Mouse (Mus musculus): ENCODE data around the gene Nxn. TPM values are rescaled to one million over a fixed set of nuclear protein-coding genes. Genes with fewer than 3 reads are reported as not detected.

Nxn gene
- polyA plus RNA-seq, 1 experiment from 2014 or later, result 58.6 TPM

DNA sequence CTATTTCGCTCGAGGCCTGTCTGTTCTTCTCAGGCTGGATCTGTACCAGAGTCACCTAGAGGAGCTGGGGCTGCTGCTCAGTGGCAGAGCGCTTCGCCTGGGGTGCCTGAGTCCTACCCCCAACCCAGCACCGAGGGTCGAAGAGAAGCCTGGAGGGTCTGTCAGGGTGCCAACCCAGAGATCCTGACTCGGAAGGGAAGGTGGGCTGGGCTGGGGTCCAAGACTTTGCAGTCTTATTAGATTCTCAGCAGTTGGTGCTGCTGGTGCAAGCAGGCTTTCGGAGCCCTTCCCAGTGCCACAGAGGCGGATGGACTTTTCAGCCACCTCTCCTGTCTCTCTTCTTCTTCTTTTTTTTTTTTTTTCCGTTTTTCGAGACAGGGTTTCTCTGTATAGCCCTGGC is 42.8 kb downstream of the Nxn start:
- ATAC-seq (ENCODE audit: low FRiP score), result no peak
- WGBS, result 81% methylated on average over 11 of the region's 11 CpGs
- no peaks in the 10 kb centered on the region for H3K27me3 ChIP-seq
- peaks cover 81% of the 10 kb centered on the region for H3K4me1 ChIP-seq
- H3K4me2 ChIP-seq, result no peak overlapping the region
- H3K9me3 ChIP-seq, result no peaks in the 10 kb centered on the region
- H3K4me3 ChIP-seq (replicated peaks), result no peak overlapping the region
- H3K27ac ChIP-seq, result no peak overlapping the region
- H3K9ac ChIP-seq, result no peak overlapping the region
- no peaks in the 10 kb centered on the region for H3K36me3 ChIP-seq (replicated peaks)

DNA sequence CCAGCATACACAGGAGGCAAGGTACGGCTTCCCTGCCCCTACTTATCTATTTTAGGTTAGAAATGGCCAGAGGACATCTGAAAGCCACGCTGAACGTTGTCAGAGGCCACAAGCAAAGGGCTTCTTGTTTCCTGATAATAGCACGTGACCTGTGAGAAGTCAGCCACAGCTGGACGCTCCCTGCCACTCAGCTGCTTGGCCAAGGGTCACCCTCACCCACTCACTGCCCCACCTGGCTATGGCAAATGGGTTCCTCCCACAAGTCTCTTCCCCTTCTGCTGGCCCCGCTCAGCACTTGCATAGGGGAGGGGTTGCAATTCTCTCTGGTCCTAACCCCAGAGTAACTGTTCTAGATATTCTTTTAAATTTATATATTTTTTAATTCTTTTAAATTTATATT is 43.5 kb downstream of the Nxn start:
- Histone ChIP-seq H3K27ac (no peak overlapping the region), H3K9ac (no peak overlapping the region), H3K4me3 (replicated peaks) (no peak overlapping the region), H3K36me3 (replicated peaks) (no peaks in the 10 kb centered on the region), H3K4me2 (no peak overlapping the region), H3K4me1 (peaks cover 85% of the 10 kb centered on the region), H3K27me3 (no peaks in the 10 kb centered on the region), H3K9me3 (no peaks in the 10 kb centered on the region)
- 87% methylated on average over 6 of the region's 6 CpGs for WGBS
- no peak for ATAC-seq (ENCODE audit: low FRiP score)

DNA sequence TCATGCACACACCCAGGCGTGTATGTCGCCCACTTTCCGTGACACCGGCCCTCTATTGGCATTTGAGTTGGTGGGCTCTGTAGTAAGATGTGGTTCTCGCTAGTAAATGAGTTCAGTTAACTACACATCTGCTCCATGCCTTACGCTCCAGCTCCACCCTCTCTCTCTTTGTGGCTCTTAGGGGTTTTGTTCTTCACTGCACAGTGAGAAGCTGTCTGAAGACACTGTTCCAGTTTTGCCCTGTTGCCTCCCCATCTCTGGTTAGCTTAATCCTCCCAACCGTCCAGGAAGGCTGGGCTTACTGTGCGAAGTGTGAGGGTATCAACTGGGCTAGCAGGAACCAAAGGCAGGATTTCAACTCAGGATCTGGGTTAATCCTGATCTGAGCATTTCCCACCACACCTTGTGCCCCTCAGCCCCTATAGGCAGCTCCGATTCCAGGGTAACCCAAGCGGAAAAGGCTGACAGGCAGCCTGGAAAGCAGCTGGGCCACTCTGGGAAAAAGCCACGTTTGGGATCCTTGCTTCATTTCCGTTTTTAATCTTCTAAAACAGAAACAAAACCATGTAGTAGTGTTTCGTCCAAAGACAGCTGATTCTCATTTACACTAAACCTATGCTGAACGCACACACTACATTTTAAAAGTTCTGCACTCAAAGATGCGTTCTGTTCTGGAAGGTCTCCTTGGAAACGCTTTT is 45.9 kb downstream of the Nxn start:
- Histone ChIP-seq H3K9ac (no peak overlapping the region), H3K4me3 (replicated peaks) (no peak overlapping the region), H3K27me3 (no peaks in the 10 kb centered on the region), H3K27ac (peak overlapping the region; percentile 39; the same call in 1 of the 2 replicates), H3K4me2 (no peak overlapping the region), H3K9me3 (no peaks in the 10 kb centered on the region), H3K36me3 (replicated peaks) (no peaks in the 10 kb centered on the region), H3K4me1 (peaks cover 79% of the 10 kb centered on the region)
- ATAC-seq (ENCODE audit: low FRiP score), result 0 out of 2 replicates have a peak, but pooled peaks have one; percentile 12
- WGBS, result 46% methylated on average over 16 of the region's 16 CpGs

DNA sequence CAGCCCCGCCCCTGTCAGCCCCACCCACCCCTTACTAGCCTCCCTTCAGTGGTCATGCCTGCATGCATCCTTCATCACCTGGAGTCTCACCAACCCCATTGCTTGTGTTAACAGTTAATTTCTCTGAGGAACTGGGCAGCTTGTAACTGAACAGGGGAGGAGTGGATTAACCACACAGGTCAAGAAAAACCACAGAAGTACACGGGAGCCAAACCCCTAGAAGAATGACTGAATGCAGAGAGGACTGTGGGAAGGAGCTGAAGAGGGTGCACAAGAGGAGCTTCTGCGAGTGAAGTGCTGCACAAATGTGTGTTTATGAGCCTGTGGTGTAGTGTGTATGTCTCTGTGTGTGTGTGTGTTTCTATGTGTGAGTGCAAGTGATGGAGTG is 47.3 kb downstream of the Nxn start:
- no peak for ATAC-seq (ENCODE audit: low FRiP score)
- no peak overlapping the region for H3K9ac ChIP-seq
- no peak overlapping the region for H3K4me2 ChIP-seq
- H3K4me3 ChIP-seq (replicated peaks), result no peak overlapping the region
- H3K4me1 ChIP-seq, result peaks cover 71% of the 10 kb centered on the region
- H3K36me3 ChIP-seq (replicated peaks), result no peaks in the 10 kb centered on the region
- 11% methylated on average over 3 of the region's 3 CpGs for WGBS
- peak overlapping the region; percentile 60 for H3K27ac ChIP-seq
- no peaks in the 10 kb centered on the region for H3K27me3 ChIP-seq
- no peaks in the 10 kb centered on the region for H3K9me3 ChIP-seq

DNA sequence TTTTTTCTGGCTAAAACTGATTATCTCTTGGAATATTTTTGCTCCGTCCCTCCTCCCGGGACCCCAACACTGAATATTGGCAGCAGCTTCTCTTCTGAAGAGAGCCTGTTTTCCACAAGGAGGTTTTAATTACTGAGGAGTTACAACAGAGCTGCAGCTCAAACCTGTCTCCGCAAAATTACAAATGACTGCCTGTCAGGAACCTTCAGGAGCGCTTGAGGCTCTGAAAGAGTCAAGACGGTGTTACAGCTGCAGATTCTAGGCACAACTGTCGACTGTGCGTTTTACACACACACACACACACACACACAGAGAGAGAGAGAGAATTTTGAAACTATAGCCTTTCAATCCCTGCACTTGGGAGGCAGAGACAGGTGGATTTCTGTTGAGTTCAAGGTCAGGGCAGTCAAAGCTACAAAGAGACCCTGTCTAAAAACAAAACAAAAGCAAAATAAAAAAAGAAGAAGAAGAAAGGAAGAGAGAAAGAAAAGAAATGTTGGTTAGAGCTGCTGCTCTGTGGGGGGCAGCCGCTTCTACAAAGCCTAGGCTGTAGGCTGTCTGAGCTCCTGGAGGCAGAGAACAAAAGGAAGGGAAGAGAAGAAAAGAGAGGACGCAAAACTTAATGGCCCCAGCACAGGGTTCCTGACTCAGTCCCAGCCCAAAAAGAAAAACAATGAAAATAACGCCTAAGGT is 47.9 kb downstream of the Nxn start:
- H3K27ac ChIP-seq, result peak overlapping the region; percentile 60
- no peaks in the 10 kb centered on the region for H3K36me3 ChIP-seq (replicated peaks)
- H3K4me2 ChIP-seq, result no peak overlapping the region; the same call in 1 of the 2 replicates
- no peaks in the 10 kb centered on the region for H3K9me3 ChIP-seq
- 9% methylated on average over 10 of the region's 10 CpGs for WGBS
- no peak for ATAC-seq (ENCODE audit: low FRiP score)
- no peak overlapping the region for H3K9ac ChIP-seq
- no peak overlapping the region for H3K4me3 ChIP-seq (replicated peaks)
- no peaks in the 10 kb centered on the region for H3K27me3 ChIP-seq
- H3K4me1 ChIP-seq, result peaks cover 71% of the 10 kb centered on the region

DNA sequence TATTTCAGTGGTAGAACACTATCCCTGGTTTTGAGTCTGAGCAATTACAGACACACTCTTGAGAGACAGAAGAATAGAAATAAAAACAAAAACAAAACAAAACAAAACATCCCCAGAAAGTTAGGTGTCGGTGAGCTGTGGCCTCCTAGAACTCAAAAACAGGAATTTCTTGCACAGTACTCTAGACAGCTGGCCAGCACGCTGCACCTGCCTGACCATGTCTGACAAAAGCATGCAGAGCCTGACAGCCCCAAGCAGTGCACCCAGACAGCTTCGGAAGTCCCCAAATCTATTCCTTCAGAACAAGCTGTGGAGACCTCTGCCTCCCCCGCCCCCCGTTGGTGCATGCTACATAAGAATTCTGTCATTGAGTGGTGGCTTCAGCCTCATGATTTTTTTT is 49.1 kb downstream of the Nxn start:
- Histone ChIP-seq H3K27me3 (no peaks in the 10 kb centered on the region), H3K4me1 (peaks cover 59% of the 10 kb centered on the region), H3K9me3 (no peaks in the 10 kb centered on the region), H3K27ac (peak overlapping the region; percentile 60; the same call in 1 of the 2 replicates), H3K36me3 (replicated peaks) (no peaks in the 10 kb centered on the region), H3K9ac (peak overlapping the region; percentile 36; the same call in 1 of the 2 replicates), H3K4me3 (replicated peaks) (no peak overlapping the region), H3K4me2 (no peak overlapping the region)
- WGBS, result 66% methylated on average over 5 of the region's 5 CpGs
- no peak for ATAC-seq (ENCODE audit: low FRiP score)

DNA sequence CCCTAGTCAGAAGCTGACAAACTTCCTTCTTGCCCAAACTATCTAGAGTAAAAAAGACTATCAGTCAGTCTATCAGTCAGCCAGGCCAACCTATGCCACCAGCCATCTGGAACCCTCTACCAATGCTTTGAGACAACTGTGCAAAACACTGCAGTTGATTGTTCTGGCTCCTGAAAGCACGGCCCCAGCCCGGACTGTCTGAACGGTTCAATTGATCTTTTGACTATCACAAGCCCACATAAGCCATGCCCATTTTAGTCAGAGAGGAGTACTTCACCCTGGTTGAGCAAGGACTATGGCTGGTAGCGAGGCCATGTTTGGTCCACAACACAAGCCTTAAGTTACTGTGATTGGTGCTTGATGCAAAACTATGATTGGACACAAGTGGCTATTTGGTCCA is 51.4 kb downstream of the Nxn start:
- Histone ChIP-seq H3K4me3 (replicated peaks) (no peak overlapping the region), H3K9ac (no peak overlapping the region), H3K27ac (no peak overlapping the region), H3K27me3 (no peaks in the 10 kb centered on the region), H3K36me3 (replicated peaks) (no peaks in the 10 kb centered on the region), H3K4me1 (peaks cover 52% of the 10 kb centered on the region), H3K9me3 (no peaks in the 10 kb centered on the region), H3K4me2 (no peak overlapping the region)
- WGBS, result 31% methylated on average over 4 of the region's 4 CpGs
- no peak for ATAC-seq (ENCODE audit: low FRiP score)

DNA sequence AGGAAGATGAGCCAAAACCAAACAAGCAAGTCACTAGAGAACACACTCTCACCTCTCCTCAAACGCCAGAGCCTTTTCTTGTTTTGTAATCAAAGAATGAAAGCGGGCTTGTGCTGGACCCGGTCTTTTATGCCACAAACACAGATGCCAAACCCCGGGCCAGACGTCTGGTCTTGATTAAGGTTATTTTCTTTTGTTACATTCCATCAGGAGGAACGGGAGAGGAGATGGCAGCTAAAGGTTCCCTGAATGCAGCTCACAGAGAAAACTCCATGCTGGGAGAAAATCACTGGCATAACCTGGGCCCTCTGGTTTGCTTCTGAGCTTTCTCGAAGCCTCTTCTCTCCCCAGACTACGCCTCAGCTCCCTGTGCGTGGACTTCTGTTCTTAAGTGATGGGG is 55.9 kb downstream of the Nxn start:
- peaks cover 22% of the 10 kb centered on the region for H3K4me1 ChIP-seq
- no peaks in the 10 kb centered on the region for H3K9me3 ChIP-seq
- no peak overlapping the region for H3K4me3 ChIP-seq (replicated peaks)
- no peak for ATAC-seq (ENCODE audit: low FRiP score)
- H3K9ac ChIP-seq, result no peak overlapping the region
- no peaks in the 10 kb centered on the region for H3K27me3 ChIP-seq
- H3K36me3 ChIP-seq (replicated peaks), result no peaks in the 10 kb centered on the region
- peak overlapping the region; percentile 65; the same call in 1 of the 2 replicates for H3K27ac ChIP-seq
- no peak overlapping the region for H3K4me2 ChIP-seq
- WGBS, result 55% methylated on average over 9 of the region's 9 CpGs

DNA sequence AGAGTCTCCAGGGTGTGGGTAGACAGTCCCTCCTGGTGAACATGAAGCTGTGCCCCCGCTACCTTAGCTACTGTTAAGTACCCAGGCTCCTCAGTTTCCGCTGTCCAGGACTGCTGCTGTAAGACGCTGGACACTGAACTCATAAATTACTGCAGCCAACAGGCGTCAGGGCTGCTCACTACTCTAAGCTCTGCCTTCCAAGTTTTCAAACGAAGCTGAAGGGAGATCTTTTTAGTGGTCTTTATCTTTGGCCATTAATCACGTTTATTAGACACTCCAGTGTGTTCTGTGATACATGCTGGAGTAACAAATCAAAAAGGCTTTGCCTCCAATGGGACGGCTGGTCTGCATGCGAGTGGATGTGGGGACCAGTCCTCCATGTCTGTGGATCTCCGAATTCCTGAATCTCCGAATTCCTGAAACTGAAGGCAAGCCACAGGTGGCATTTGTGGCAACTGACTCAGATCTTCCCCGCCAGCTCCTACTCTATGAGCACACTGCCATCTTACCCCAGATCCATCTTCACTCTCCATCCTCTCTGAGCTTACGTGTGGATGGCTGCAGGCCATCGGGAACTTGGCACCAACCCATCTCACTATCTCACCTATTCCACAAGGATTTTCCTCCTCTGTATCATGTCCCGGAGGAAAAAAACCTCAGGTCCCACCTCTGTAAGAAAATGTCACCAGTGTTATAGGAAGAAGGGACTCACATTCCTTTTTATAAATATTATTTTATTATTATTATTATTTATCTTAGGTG is 56.9 kb downstream of the Nxn start:
- no peak overlapping the region for H3K27ac ChIP-seq
- H3K4me1 ChIP-seq, result peaks cover 22% of the 10 kb centered on the region
- no peak for ATAC-seq (ENCODE audit: low FRiP score)
- H3K4me3 ChIP-seq (replicated peaks), result no peak overlapping the region
- 83% methylated on average over 14 of the region's 14 CpGs for WGBS
- H3K9ac ChIP-seq, result no peak overlapping the region
- H3K27me3 ChIP-seq, result no peaks in the 10 kb centered on the region
- no peaks in the 10 kb centered on the region for H3K9me3 ChIP-seq
- H3K36me3 ChIP-seq (replicated peaks), result no peaks in the 10 kb centered on the region
- H3K4me2 ChIP-seq, result no peak overlapping the region

DNA sequence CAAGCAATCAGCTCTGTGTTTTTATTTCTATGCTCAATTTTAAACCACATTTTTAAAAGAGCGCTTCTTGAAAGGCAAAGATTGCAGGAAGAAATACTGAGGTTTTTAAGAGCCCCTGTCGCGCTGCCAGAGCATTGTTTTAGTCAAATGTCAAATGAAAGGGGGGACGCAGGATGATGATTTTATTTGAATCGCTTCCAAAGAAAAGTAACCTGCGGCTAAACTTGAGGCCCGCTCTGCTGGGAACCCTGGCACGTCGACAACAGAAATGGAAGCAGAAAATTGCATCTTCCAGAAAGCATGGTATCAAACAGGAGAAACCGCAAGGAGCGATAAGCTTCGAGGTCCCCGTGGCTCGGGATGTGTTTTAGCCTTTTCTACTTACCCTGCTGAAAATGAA is 57.8 kb downstream of the Nxn start:
- Histone ChIP-seq H3K36me3 (replicated peaks) (no peaks in the 10 kb centered on the region), H3K9ac (no peak overlapping the region), H3K27me3 (no peaks in the 10 kb centered on the region), H3K4me1 (peaks cover 22% of the 10 kb centered on the region), H3K27ac (0 out of 2 replicates have a peak overlapping the region, but pooled peaks have one; percentile 5), H3K4me3 (replicated peaks) (no peak overlapping the region), H3K4me2 (no peak overlapping the region), H3K9me3 (no peaks in the 10 kb centered on the region)
- ATAC-seq (ENCODE audit: low FRiP score), result no peak
- 73% methylated on average over 14 of the region's 14 CpGs for WGBS

DNA sequence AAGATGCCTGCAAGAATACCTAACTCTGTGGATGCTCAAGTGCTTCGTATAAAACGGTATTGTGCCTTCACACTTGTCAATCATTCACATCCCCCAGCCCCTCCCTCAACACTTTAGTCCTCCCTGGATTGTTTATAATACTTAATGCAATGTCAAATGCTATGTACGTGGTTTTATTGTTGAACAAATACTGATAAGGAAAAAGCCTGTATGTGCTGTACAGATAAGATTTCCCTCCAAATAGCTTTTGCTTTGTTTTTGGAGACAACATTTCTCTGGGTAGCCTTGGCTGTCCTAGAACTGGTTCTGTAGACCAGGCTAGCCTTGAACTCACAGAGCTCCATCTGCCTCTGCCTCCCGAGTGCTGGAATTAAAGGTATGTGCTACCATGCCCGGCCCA is 59.1 kb downstream of the Nxn start:
- H3K36me3 ChIP-seq (replicated peaks), result no peaks in the 10 kb centered on the region
- 73% methylated on average over 5 of the region's 5 CpGs for WGBS
- peaks cover 29% of the 10 kb centered on the region for H3K4me1 ChIP-seq
- H3K4me2 ChIP-seq, result no peak overlapping the region
- no peak overlapping the region for H3K4me3 ChIP-seq (replicated peaks)
- H3K9ac ChIP-seq, result no peak overlapping the region
- no peaks in the 10 kb centered on the region for H3K27me3 ChIP-seq
- no peak for ATAC-seq (ENCODE audit: low FRiP score)
- no peak overlapping the region for H3K27ac ChIP-seq
- no peaks in the 10 kb centered on the region for H3K9me3 ChIP-seq

DNA sequence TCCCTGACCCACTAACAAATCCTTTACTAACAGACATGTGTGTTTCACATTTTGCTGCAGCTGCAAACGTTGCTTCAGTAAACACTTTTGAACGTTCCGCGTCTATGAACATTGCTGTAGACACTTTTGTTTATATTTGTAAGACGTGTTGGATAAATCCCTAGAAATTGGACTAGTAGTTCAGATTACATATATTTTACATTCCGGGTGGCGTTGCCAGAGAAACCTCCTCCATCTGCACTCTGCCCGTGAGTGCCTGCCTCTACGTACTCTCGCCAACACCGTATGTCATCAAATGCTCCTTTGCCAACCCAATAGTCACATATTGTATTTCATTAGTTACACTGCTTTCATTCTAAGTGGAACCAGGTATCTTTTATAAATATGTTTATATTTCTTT is 59.8 kb downstream of the Nxn start:
- no peak overlapping the region for H3K4me3 ChIP-seq (replicated peaks)
- no peaks in the 10 kb centered on the region for H3K9me3 ChIP-seq
- peaks cover 35% of the 10 kb centered on the region for H3K4me1 ChIP-seq
- no peak overlapping the region for H3K27ac ChIP-seq
- ATAC-seq (ENCODE audit: low FRiP score), result no peak
- H3K9ac ChIP-seq, result no peak overlapping the region
- H3K4me2 ChIP-seq, result no peak overlapping the region
- H3K36me3 ChIP-seq (replicated peaks), result no peaks in the 10 kb centered on the region
- WGBS, result 87% methylated on average over 11 of the region's 11 CpGs
- H3K27me3 ChIP-seq, result no peaks in the 10 kb centered on the region
